Mouse (Mus musculus): ENCODE measurements around the gene Usp50. TPM values are rescaled to one million over a fixed set of nuclear protein-coding genes. Genes with fewer than 3 reads are reported as not detected.

The Usp50 gene
- 1.9 and 2.5 TPM in 2 replicates for polyA plus RNA-seq (2012; rRNA removed)

- 47% methylated on average over 4 of the region's 4 CpGs for WGBS
- Histone ChIP-seq H3K27ac (ENCODE audit: insufficient read depth, low read length) (no peak within 1 kb of the TSS), H3K4me1 (ENCODE audit: control insufficient read depth, insufficient read depth, low read length) (no peaks in the 10 kb centered on the region), H3K27me3 (ENCODE audit: control insufficient read depth, insufficient read depth, low read length) (no peaks in the 10 kb centered on the region), H3K4me3 (replicated peaks; ENCODE audit: insufficient read depth, low read depth, low read length) (no peak within 1 kb of the TSS)
- TF ChIP-seq POLR2A (IDR thresholded peaks at IDR 0.05; ENCODE audit: borderline replicate concordance, insufficient read depth, low read length) (no peak), CTCF (IDR thresholded peaks at IDR 0.05; ENCODE audit: borderline replicate concordance, insufficient read depth, low read depth, low read length) (no peak)
- DNase-seq, result no peak
Measured at GRCm38 (mm10) chr2:126783370-126783769, at the start of gene Usp50. Gene Usp50 (minus strand): TSS chr2:126783470.

- DNase-seq, result no peak
- H3K27ac ChIP-seq (ENCODE audit: insufficient read depth, low read length), result no peak overlapping the region
- H3K4me3 ChIP-seq (replicated peaks; ENCODE audit: insufficient read depth, low read depth, low read length), result no peak overlapping the region
- no peaks in the 10 kb centered on the region for H3K4me1 ChIP-seq (ENCODE audit: control insufficient read depth, insufficient read depth, low read length)
- 82% methylated on average over 2 of the region's 2 CpGs for WGBS
- TF ChIP-seq CTCF (IDR thresholded peaks at IDR 0.05; ENCODE audit: borderline replicate concordance, insufficient read depth, low read depth, low read length), result no peak
- TF ChIP-seq POLR2A (IDR thresholded peaks at IDR 0.05; ENCODE audit: borderline replicate concordance, insufficient read depth, low read length), result no peak
- H3K27me3 ChIP-seq (ENCODE audit: control insufficient read depth, insufficient read depth, low read length), result no peaks in the 10 kb centered on the region
Measured at GRCm38 (mm10) chr2:126817414-126817813, 34.1 kb upstream of the Usp50 start.

DNA sequence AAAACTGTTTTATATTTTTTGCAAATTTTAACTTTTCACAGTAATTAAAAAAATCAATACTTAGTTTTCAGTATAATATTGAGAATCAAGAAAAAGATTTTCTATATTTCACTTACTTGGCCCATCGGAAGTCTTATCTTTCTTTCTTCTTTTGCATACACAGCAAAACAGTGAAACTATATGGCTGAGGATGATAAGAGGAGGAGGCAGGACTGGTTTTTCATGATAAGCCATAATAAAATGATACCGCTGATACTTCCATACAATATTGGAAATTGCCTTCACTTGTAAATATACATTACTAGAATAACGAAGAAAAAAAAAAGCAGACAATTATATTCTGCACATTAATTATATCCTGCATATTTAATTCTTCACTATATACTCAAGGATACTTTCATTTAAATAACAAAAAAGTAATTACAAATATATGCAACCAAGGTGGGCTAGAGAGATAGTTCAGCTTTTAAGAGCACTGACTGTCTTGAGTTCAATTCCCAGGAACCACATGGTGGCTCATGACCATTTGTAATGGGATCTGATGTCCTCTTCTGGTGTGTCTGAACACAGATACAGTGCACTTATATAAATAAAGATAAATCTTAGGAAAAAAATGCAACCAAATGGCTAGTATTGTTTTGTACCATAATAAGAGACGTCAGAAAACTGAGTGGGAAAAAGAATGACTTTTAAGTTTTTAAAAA is 33.5 kb upstream of the Usp50 start:
- DNase-seq, result no peak
- no peak overlapping the region for H3K27ac ChIP-seq (ENCODE audit: insufficient read depth, low read length)
- WGBS, result 97% methylated on average over 4 of the region's 4 CpGs
- no peaks in the 10 kb centered on the region for H3K27me3 ChIP-seq (ENCODE audit: control insufficient read depth, insufficient read depth, low read length)
- no peaks in the 10 kb centered on the region for H3K4me1 ChIP-seq (ENCODE audit: control insufficient read depth, insufficient read depth, low read length)
- no peak for TF ChIP-seq CTCF (IDR thresholded peaks at IDR 0.05; ENCODE audit: borderline replicate concordance, insufficient read depth, low read depth, low read length)
- H3K4me3 ChIP-seq (replicated peaks; ENCODE audit: insufficient read depth, low read depth, low read length), result no peak overlapping the region

GRCm38 (mm10) chr2:126815822-126816221 is 32.6 kb upstream of the Usp50 start:
- DNase-seq, result no peak
- 45% methylated on average over 1 of the region's 1 CpGs for WGBS
- no peaks in the 10 kb centered on the region for H3K27me3 ChIP-seq (ENCODE audit: control insufficient read depth, insufficient read depth, low read length)
- TF ChIP-seq CTCF (IDR thresholded peaks at IDR 0.05; ENCODE audit: borderline replicate concordance, insufficient read depth, low read depth, low read length) (no peak), POLR2A (IDR thresholded peaks at IDR 0.05; ENCODE audit: borderline replicate concordance, insufficient read depth, low read length) (no peak)
- H3K27ac ChIP-seq (ENCODE audit: insufficient read depth, low read length), result no peak overlapping the region
- H3K4me3 ChIP-seq (replicated peaks; ENCODE audit: insufficient read depth, low read depth, low read length), result no peak overlapping the region
- no peaks in the 10 kb centered on the region for H3K4me1 ChIP-seq (ENCODE audit: control insufficient read depth, insufficient read depth, low read length)

DNA sequence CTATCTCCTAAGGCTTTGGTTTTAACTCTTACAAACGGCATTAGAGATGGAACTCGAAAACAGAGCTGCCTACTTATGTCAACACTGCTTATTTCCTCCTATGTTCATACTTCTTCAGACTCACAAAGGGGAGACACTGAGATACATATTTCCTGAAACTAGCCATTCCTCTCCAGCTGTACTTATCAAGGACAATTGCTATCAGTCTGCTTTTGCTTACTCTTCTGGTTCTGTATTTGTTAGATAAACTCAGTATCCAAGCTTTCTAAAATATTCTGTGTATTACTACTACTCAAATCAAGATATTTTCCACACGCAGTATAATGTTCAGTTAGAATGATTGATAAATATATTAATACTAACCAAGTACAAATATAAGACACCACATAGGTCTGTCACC is 18.7 kb upstream of the Usp50 start:
- Histone ChIP-seq H3K27ac (ENCODE audit: insufficient read depth, low read length) (no peak overlapping the region), H3K27me3 (ENCODE audit: control insufficient read depth, insufficient read depth, low read length) (no peaks in the 10 kb centered on the region), H3K4me1 (ENCODE audit: control insufficient read depth, insufficient read depth, low read length) (no peaks in the 10 kb centered on the region), H3K4me3 (replicated peaks; ENCODE audit: insufficient read depth, low read depth, low read length) (no peak overlapping the region)
- TF ChIP-seq CTCF (IDR thresholded peaks at IDR 0.05; ENCODE audit: borderline replicate concordance, insufficient read depth, low read depth, low read length), result no peak
- no peak for TF ChIP-seq POLR2A (IDR thresholded peaks at IDR 0.05; ENCODE audit: borderline replicate concordance, insufficient read depth, low read length)
- no peak for DNase-seq
- WGBS, result 96% methylated on average over 3 of the region's 3 CpGs

DNA sequence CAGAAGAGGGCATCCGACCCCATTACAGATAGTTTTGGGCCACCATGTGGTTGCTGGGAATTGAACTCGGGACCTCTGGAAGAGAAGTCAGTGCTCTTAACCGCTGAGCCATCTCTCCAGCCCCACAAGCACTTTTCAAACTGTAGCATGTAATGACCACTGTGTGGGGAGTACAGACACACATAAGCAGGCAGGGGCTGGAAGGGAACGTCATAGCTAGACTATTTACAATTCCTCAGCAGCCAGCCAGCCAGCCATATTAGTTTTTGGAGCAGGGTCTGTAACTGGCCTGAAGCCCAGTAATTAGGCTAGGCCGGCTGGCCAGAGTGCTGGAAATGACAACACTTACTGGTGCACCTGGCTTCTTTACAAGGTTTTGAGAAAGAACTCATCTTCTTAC is 15.2 kb upstream of the Usp50 start:
- Histone ChIP-seq H3K4me3 (replicated peaks; ENCODE audit: insufficient read depth, low read depth, low read length) (no peak overlapping the region), H3K27ac (ENCODE audit: insufficient read depth, low read length) (no peak overlapping the region), H3K4me1 (ENCODE audit: control insufficient read depth, insufficient read depth, low read length) (no peaks in the 10 kb centered on the region), H3K27me3 (ENCODE audit: control insufficient read depth, insufficient read depth, low read length) (no peaks in the 10 kb centered on the region)
- 57% methylated on average over 5 of the region's 5 CpGs for WGBS
- TF ChIP-seq POLR2A (IDR thresholded peaks at IDR 0.05; ENCODE audit: borderline replicate concordance, insufficient read depth, low read length), result no peak
- TF ChIP-seq CTCF (IDR thresholded peaks at IDR 0.05; ENCODE audit: borderline replicate concordance, insufficient read depth, low read depth, low read length), result no peak
- no peak for DNase-seq

DNA sequence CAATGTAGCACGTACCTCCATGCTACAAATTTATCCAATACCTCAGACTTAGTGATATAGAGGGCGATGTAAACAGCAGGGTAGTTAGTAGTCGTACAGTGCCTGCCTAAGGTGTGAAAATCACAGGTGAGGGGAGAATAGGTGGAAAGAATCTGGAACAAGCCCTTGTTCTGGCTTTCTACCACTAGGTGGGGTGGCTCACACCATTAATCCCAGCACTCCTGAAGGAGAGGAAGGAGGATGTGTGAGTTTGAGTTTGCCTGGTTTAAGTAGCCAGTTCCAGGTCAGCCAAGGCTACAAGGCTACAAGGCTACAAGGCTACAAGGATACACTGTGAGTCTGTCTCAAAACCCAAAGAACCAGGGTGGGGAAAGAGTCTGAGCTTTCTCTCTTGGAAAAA is 12.4 kb upstream of the Usp50 start:
- no peak for DNase-seq
- no peak overlapping the region for H3K4me3 ChIP-seq (replicated peaks; ENCODE audit: insufficient read depth, low read depth, low read length)
- no peak overlapping the region for H3K27ac ChIP-seq (ENCODE audit: insufficient read depth, low read length)
- WGBS, result 86% methylated on average over 3 of the region's 3 CpGs
- peak; percentile 18; the same call in 1 of the 2 replicates for TF ChIP-seq CTCF (IDR thresholded peaks at IDR 0.05; ENCODE audit: borderline replicate concordance, insufficient read depth, low read depth, low read length)
- no peak for TF ChIP-seq POLR2A (IDR thresholded peaks at IDR 0.05; ENCODE audit: borderline replicate concordance, insufficient read depth, low read length)
- no peaks in the 10 kb centered on the region for H3K27me3 ChIP-seq (ENCODE audit: control insufficient read depth, insufficient read depth, low read length)
- no peaks in the 10 kb centered on the region for H3K4me1 ChIP-seq (ENCODE audit: control insufficient read depth, insufficient read depth, low read length)

- H3K4me3 ChIP-seq (replicated peaks; ENCODE audit: insufficient read depth, low read depth, low read length), result no peak overlapping the region
- H3K4me1 ChIP-seq (ENCODE audit: control insufficient read depth, insufficient read depth, low read length), result no peaks in the 10 kb centered on the region
- 64% methylated on average over 5 of the region's 5 CpGs for WGBS
- no peak overlapping the region for H3K27ac ChIP-seq (ENCODE audit: insufficient read depth, low read length)
- no peak for DNase-seq
- H3K27me3 ChIP-seq (ENCODE audit: control insufficient read depth, insufficient read depth, low read length), result no peaks in the 10 kb centered on the region
- TF ChIP-seq POLR2A (IDR thresholded peaks at IDR 0.05; ENCODE audit: borderline replicate concordance, insufficient read depth, low read length), result no peak
- no peak for TF ChIP-seq CTCF (IDR thresholded peaks at IDR 0.05; ENCODE audit: borderline replicate concordance, insufficient read depth, low read depth, low read length)
Measured at GRCm38 (mm10) chr2:126792611-126793010, 9.3 kb upstream of the Usp50 start.
